Mouse (Mus musculus) megakaryocyte progenitor cell, adult 5-6 weeks (primary cell): Measurements from ENCODE around the gene Marc1. TPM values are rescaled to one million over a fixed set of nuclear protein-coding genes. Genes with fewer than 3 reads are reported as not detected.

ENCODE experiments used
- ATAC-seq: replicated peaks from 2 replicates; pipeline ENCODE4 v1.8.0; 2016; ENCODE audit warnings: mild to moderate bottlenecking, moderate TSS enrichment, inconsistent platforms; ENCODE audit not compliant: poor library complexity
- total RNA-seq, 2 experiments: library from RNA; stranded (forward) in 1 of 2; stranded (reverse) in 1 of 2; fragments of 157-497, 149-512 nt in 1 of 2; fragments of 200-1000 nt in 1 of 2; gene quantifications; 2 replicates each; pipeline versions ENCODE4 v1.2.3 to v1.2.4; 2015 to 2017

The Marc1 gene
- total RNA-seq (2015), result 0.49 and 0.67 TPM in 2 replicates
- 0.33 TPM in 1 of 2 replicates, not detected in the other for total RNA-seq (2017)

- no peak for ATAC-seq
Observed at GRCm38 (mm10) chr1:184810780-184811575, at the start of gene Marc1. Gene Marc1 (minus strand): TSS chr1:184811313.

- ATAC-seq, result no peak
Observed at GRCm38 (mm10) chr1:184860276-184860675, 49.2 kb upstream of the Marc1 start.

- ATAC-seq, result no peak
Observed at GRCm38 (mm10) chr1:184858253-184858652, 47.1 kb upstream of the Marc1 start.

DNA sequence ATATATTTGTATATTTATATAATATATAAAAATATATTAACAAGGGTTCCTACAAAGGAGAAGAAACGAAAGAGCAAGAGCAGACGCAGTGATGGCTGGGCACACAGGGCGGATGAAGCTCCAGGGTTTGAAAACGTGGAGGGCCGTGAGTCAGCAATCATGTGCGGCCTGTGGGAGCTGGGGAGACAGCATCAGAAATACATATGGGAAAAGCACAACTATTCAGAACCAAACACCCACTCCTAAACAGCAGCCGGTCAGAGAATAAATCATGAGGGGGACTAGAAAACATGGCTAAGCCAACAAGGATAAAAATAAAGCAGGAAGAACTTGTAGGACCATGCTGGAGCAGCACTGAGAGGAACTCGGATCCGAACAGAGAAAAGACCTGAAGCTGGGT, 46.1 kb upstream of the Marc1 start:
- ATAC-seq, result no peak

- 0 out of 2 replicates have a peak, but pooled peaks have one; percentile 15 for ATAC-seq
Observed at GRCm38 (mm10) chr1:184853922-184854321, 42.8 kb upstream of the Marc1 start.

DNA sequence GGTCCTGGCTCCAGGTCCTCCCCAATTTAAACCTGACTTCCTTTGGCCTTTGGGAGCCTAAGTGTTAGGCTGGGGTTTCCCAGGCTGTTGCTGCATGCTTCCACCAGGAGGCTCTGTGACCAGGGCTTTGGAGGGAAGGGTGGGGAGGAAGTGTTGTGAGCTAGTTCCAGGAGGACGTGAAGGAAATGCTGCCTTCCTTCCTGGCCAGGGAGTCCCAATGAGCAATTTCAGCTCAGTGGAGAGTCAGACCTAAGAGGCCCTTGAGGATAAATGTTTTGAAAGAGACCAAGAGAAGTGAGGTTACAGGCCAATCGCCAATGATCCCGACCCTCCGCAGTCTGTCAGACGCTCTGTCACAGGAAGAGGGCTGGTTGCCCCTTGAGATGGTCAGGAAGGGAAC, 42.2 kb upstream of the Marc1 start:
- ATAC-seq, result peak; percentile 79

- ATAC-seq, result peak; percentile 89
Observed at GRCm38 (mm10) chr1:184851741-184852618, 40.9 kb upstream of the Marc1 start.

- no peak for ATAC-seq
Observed at GRCm38 (mm10) chr1:184851166-184851565, 40.1 kb upstream of the Marc1 start.

GRCm38 (mm10) chr1:184846973-184847372, 35.9 kb upstream of the Marc1 start:
- peak; percentile 32 for ATAC-seq

DNA sequence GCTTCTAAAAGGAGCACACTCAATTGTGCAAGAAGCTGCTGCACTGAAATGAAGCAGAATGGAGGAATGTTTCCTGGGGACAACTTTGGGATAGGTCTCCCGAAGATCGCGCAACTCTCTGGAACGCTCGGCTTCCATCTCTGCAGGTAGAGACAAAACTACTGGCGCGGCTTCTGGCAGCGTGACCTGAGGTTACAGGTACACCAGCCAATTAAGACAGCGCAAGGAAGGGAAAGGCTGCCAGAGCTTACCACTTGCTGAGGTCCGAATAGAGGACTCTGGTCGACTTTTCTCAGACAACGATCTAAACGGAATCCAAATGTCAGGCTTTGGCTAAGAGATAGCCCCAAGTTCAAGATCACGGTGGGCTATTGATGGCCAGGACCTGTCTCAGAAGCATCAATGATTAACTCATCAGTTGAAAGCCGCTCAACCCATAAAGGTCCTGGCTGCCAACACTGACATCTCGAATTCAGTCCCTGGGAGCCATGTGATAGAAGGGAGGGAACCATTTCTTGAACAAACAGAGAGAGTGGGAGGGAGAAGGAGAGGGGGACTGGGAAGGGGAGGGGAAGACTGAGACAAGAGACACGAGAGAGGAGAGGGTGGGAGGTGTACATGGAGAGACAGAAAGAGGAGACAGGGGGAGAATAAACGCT, 35.1 kb upstream of the Marc1 start, which contains the start of gene Marc2:
TSS of gene Marc2 (minus strand) at position 360 of the 659 bp plus-strand sequence.
- ATAC-seq, result peak; percentile 9

- peak; percentile 81 for ATAC-seq
Observed at GRCm38 (mm10) chr1:184845111-184846071, 34.3 kb upstream of the Marc1 start.

GRCm38 (mm10) chr1:184844326-184845066, 33.4 kb upstream of the Marc1 start:
- ATAC-seq, result no peak

DNA sequence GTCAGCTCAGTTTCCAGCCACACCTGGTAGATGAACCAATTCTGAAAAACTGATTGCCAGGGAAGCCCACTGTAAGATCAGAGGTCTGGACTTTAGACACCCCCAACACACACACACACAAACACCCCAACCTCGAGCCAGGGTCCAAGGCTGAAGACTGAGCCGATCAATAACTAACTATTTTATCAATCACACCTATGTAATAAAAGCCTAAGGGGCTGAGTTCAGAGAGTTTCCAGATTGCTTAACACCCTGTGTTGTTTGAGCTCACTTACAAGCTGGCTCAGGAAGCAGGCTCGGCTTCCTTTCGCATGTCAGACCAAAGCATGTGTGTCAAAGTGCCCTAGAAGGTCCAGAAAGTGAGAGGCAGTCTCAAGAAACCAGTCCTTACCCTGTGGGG, 26.5 kb upstream of the Marc1 start:
- ATAC-seq, result no peak

- ATAC-seq, result no peak
Observed at GRCm38 (mm10) chr1:184836350-184836749, 25.2 kb upstream of the Marc1 start.

DNA sequence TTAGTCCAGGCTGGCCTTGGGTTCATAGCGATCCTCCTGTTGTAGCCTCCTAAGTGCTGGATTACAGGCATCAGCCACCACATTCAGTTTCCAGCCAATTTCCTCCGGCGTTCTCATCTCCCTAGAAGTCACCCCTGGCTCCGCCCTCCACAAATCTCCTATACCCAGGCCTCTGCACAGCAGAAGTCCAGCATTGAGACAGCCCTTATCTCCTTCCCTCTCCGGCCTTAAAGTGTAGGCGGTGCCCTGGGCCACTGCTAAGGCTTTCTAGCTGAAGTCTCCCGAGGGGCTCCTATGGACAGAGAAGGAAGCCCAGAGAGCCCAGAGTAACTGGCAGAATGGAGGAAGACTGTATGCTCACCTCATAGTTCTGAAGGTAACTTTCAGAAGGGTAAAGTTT, 22.4 kb upstream of the Marc1 start:
- no peak for ATAC-seq

- peak; percentile 52; the same call in 1 of the 2 replicates for ATAC-seq
Observed at GRCm38 (mm10) chr1:184832211-184832610, 21.1 kb upstream of the Marc1 start.

- no peak for ATAC-seq
Observed at GRCm38 (mm10) chr1:184829897-184830296, 18.8 kb upstream of the Marc1 start.

GRCm38 (mm10) chr1:184827175-184827701, 16.1 kb upstream of the Marc1 start:
- ATAC-seq, result no peak

DNA sequence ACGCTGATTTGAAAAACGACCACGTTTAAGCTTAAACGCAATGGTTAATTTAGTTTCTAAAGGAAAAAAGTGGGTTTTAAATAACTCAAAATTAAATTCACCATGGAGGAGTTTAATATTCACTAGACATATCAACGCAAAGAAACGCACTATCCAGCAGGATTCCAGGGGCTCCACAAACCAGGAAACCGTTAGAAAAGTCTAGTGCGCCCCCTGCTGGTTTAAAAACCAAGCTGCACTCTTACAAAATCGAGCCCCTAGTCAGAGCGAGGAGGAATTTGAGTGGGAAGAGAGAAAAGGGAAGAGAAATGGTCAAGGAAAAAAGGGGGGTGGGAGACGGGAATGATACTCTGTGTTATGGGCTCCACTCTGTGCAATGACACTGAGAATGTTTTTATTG, 14.0 kb upstream of the Marc1 start:
- ATAC-seq, result peak; percentile 58
